Mouse (Mus musculus) telencephalon, adult 2 months (tissue): Measurements from ENCODE around the gene Mybpc1.
"Not testable (repeated sequence)": the region's sequence is repeated elsewhere in the genome, so short reads cannot be mapped to it uniquely, and the experiment has no call there.

ENCODE experiments used
- DNase-seq: peaks from one replicate; pipeline ENCODE4 v3.0.0-alpha.2; 2011; ENCODE audit warnings: low read depth, low spot score

Mybpc1 gene

DNA sequence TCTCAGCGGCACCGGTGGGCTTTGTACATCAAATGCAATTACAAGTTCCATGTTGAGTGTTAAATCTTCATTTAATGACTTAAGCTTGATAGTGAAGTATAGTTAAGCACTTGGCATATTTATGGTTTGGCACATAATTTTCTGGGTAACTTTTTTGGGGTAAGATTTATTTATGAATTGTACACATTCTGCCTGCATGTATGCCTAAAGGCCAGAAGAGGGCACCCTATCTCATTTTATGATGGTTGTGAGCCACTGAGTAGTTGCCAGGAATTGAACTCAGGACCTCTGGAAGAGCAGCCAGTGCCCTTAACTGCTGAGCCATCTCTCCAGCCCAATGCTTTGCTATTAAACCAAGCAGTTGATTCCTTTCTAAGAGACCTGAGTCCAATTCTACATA is 52.2 kb downstream of the Mybpc1 start:
- no peak for DNase-seq

DNA sequence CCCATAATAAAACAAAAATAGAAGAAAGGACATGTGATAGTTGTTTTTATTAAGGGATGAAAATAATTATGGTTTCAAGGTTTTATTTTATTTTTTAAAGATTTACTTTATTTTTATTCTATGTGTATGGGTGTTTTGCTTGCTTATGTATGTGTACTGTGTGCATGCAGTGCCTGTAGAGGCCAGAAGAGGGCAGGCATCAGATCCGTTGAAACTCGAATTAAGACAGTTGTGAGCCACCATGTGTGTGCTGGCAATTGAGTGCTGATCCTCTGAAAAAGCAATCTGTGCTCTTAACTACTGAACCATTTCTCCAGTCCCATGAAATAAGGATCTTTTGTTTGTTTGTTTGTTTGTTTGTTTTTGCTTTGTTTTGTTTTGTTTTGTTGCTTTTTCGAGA is 54.7 kb downstream of the Mybpc1 start:
- no peak for DNase-seq

DNA sequence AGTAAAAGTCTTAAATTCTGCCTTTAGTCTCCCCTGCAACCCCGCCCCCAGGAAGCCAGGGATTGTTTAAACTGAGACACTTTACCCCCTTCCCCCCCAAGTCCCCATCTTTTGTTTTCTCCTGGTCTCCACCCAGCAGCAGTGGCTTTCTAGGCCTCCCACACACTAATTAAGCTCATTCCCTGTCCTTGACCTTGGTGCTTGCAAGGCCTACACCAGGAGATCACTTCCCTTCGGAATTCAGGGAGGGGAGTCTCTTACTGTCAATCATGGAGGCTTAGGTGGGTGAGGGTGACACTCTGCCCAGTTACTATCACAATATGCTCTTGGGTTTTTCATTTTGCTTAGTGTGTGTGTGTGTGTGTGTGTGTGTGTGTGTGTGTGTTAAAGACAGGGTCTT is 57.3 kb downstream of the Mybpc1 start:
- DNase-seq, result no peak

DNA sequence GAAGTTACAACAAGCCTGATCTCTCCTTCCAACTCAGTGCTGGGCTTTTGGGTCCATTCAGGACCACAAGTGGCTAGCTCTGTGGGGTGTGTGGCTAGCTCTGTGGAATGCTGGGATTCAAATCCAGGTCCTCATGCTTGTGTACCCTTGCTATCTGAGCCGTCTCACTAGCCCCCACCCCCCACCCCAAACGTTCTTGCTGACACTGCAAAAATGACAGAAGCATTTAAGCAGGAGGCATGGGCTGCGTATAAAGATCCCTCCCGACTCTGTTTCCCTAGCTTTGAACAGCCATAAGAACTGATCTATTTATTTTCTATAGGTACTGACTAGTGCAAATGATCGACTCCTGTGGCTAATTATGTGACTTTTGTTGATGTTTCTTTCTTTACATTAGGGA is 74.3 kb downstream of the Mybpc1 start:
- no peak for DNase-seq

DNA sequence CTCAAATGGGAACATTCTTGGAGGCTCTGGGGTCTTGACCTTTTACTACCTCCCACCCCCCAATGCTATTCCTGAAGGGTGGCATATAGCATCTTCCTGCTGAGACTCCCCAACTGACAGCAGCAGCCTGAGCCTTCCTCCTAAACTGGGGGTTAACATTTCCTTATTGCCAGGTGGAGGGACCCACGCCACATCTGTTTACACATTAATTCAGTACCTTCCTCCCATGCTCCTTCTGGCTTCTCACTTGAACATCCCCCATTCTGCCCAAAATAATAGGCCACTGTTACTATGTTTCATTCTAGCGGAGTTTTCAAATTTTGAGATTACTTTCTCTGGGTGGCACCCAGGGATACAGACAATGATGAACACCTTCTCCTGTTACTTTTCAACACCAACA is 80.9 kb downstream of the Mybpc1 start:
- no peak for DNase-seq

DNA sequence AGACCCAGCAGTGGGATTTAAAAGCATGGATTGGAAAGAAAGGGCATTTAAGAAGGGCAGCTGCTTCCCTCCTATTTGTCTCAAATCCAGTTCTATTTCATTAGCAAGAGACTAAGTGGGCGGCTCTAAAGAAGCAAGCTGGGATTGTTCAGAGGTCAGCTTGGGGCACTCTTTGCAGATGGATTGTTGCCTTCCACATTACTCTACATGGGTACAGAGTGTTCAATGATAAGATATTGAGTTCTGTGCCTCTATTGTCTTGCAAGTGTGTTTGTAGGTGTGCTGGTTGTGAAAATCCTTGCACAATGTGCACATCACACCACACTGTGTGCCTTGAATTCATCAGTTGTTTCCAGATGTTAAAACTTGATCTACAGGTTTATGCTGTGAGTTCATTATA is 81.7 kb downstream of the Mybpc1 start:
- DNase-seq, result no peak

DNA sequence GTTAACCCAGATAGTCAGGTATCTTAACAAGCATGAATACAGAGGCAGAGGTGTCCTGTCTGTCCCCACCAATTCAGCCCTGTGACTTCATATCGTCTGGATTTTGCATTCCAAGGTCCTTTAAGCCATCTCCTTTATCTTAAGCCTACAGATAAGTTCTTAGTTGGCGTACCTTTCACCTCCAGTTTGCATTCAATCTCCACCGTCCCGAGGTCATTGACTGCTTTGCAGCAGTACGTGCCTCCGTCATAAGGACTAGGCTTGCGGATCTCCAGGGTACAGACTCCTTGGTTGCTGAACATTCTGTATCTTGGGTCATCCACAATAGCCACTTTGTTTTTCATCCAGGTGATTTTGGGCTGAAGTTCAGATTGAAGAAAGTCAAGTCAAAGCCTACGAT is 82.2 kb downstream of the Mybpc1 start:
- no peak for DNase-seq

DNA sequence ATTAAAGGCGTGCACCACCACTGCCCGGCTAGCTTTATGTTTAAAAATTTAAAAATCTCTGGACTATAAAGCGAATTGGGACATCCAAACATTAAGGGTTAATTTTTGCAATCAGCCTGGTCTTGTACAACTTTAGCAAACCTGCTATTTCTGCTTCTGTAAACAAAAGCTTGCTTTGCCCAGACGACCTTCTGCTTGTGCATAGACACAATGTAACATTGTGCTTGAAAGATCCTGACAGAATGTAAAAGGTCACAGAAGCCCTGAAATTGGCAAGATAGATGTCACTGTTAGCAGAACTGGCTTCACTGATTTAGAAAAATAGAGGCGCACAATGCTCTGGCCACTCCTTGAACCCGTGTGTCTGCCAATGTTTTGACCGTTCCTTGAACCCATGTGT is 89.9 kb downstream of the Mybpc1 start:
- DNase-seq, result not testable (repeated sequence)

DNA sequence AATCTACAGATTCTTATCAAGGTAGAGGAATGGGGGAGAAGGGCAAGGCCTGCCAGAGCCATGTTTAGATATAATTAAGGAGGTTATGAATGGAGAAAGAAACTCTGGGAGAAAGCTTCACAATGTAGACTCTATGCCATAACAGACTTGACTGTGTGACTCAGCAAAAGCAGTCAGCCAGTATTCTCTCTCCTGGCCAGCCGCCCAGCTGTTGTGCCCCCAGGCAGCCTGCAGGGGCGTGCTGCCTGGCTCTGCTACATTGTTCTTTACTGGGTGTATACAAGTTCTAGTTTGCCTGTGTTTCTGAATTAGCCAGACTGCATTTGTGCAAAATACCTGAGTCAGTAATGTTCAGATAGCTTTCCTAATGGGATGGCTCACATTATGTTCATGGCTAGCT is 90.5 kb downstream of the Mybpc1 start:
- no peak for DNase-seq

DNA sequence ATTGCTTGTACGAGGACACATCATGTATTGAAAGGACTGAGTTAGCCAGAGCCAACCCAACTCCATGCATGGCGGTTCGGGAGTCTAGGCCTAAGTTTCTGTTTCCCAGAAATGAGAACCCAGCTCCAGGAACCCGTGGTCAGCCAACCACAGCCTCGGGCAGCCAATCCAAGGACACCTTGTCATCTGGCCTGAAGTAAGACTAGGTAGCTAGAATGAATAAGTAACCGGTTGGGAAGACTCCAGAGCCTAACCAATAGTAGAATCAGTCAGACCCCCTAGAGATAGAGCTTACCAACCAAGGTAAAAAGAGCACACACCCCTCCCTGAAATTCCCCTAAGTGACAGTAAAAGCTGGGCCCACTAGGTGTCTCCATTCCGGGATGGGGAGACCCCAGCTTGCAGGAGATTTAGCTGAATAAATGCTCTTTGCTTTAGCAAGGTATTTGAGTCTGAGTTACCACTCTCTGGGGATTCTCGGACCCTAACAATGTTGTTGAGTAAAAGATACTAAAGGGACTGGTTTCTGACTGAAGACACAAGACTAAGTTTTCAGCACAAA is 91.3 kb downstream of the Mybpc1 start:
- DNase-seq, result no peak

DNA sequence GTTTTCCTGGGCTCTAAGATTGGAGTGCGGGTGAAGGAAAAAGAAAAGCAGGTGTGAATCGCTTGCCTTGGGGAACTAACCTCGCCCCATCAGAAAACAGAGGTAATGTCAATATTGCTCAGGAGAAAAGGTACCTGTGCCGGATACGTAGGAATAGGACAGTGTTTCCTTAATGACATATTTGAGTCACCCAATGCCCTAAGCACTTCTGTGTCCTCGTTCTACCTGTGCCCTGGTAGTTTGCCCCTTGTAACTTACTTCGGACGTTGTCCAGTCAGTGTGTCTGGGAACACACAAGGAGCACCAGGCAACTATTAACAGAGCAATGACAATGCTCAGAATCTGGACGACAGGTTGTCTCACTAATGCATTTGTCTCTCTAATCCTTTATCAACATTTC is 93.6 kb downstream of the Mybpc1 start:
- no peak for DNase-seq

DNA sequence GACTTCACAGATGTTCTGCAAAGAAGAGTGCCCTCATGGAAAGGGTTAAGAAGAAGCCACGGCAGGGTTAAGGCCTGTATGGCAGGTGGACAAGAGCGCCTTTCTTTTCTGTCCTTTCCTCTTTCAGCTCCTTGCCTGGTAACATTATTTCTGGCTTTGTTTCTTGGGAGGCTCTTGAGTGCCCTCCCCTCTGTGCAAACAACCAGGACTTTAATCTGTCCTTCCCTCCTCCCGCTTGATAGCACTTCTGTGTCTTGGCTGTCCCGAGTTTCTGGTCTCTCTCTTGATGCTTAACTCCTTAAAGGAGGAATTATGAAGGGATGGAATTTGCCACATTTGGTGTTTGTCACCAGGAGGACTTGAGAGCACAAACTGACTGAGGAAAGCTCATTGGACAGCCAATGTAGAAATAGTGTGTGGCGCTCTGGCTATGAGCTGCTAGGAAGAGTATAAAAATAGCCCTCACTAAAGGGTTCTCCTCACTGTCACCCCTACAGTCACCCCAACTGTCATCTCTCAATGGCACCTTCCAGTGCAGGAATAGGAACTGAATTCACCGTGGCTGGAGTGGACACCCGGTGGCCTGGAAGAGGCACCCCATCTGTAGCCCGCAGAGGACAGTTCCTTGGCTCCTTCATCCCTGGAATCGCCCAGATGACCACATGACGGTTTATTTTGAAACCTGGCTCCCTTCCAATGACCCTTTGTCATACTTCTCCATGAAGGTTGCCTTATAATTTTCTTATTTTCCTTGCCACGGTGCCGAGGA is 94.3 kb downstream of the Mybpc1 start:
- no peak for DNase-seq

DNA sequence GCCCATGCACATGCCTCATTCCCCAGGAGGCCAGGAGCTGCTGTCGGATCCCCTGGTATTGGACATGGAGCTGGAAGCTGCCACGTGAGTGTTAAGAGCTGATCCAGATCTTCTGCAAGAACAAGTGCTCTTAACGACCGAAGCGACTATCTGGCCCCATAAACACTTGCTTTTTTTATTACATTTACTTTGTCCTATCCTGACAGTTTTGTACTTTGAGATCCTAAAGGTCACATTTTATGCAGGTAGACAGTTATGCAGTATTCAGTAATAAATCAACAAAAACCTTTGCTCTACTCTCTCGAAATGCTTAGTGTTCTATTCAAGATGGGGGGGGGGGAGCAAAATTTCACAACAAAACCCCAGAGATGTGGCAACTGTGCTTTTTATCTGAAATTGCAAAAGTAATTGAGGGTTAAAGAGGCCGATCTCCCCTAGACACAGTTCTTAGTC is 97.2 kb downstream of the Mybpc1 start:
- no peak for DNase-seq

DNA sequence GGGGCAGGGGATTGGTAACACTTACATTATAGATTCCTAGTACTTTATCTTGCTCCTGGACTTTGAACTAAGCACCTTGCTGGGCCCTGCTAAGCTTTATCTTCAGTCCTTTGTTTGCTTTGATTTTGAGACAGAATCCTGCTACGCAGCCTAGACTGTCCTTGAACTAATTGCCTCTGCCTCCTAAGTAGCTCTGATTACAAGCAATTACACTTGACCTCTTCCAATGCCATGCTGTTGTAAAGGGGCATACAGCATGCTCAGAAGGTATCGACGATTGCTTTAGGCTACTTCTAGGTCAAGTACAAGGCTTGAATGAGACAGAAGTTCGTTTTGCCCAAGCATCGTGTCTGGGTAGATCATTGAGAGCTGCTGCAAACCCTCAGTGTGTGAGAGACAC is 99.7 kb downstream of the Mybpc1 start:
- no peak for DNase-seq

DNA sequence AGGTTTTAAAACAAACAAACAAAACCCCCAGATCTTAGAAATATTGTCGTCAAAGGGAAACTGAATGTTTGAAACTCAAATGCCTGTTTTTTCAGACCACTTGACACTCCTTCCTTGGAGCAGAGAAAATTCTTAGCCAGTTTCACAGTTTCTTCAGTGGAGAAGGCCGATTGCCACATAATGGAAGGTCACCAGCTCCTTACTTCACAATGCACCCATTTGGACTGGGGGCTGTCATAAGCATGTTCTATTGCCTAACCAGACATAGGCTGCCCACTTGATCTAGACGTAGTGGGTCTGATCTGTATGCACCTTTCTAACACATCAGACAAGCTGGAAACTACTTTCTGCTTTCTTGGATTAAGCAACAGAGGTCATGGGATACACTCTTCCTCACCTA is 100.5 kb downstream of the Mybpc1 start:
- DNase-seq, result no peak

DNA sequence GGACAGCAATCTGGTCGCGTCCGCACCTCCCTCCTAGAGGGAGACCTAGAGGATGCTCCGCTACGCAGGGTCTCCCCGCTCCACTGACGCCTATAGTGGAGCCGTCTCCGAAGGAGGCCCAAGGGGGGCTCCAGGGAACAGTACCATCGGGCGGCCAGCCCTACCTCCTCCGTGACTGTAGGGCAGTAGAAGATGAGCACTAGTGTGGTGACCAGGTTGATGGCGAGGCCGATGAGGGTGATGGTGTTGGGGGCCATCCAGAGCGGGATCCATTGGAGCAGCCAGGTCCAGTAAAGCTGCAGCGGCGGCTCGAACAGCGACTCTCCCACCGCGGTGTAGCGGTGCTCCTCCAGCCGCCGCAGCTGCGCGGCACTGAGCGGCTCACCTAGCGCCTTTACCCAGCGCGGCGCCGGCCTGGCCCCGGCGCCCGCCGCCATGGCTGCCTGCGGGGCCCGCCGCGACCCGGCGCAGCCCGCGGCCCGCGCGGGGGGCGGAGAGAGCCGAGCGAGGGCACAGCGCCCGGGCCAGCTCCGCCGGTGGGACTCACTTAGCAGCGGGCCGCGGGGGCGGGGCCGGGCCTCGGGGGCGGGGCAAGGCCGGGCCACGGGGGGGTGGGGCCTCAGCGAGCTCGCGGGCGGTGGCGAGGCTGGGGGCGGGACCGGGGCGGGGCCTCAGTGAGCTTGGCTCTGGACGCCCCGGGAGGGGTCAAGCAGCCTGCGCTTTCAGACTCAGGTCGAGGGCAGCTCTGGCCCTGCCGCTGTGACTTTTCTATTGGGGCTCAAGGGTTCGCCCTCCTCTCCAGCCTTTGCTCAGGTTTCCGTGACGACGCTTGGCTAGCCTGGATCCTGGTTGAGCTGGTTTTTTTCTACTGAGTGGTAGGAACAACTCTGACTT is 101.3 kb downstream of the Mybpc1 start, which contains the start of gene Chpt1:
Gene Chpt1 (minus strand): TSS at position 653 of the 894 bp plus-strand sequence.
- no peak for DNase-seq

DNA sequence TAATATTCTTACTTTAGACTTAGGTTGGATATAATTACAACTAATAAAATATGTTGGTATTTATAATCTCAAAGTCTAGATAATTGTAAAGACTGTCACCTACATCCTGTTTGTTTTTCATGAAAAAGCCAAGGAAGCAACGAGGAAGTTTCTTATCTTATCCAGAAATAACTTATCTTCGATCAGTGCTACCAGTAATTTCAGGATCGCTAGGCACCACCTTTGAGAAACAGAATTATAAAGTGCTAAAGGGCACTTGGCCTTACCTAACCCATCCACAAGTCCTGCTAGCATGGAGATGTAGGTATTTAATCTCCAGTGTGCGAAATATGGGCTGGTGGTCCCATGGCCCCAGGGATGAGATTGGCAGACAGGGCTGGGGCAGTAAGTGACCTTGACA is 102.0 kb downstream of the Mybpc1 start:
- DNase-seq, result no peak

DNA sequence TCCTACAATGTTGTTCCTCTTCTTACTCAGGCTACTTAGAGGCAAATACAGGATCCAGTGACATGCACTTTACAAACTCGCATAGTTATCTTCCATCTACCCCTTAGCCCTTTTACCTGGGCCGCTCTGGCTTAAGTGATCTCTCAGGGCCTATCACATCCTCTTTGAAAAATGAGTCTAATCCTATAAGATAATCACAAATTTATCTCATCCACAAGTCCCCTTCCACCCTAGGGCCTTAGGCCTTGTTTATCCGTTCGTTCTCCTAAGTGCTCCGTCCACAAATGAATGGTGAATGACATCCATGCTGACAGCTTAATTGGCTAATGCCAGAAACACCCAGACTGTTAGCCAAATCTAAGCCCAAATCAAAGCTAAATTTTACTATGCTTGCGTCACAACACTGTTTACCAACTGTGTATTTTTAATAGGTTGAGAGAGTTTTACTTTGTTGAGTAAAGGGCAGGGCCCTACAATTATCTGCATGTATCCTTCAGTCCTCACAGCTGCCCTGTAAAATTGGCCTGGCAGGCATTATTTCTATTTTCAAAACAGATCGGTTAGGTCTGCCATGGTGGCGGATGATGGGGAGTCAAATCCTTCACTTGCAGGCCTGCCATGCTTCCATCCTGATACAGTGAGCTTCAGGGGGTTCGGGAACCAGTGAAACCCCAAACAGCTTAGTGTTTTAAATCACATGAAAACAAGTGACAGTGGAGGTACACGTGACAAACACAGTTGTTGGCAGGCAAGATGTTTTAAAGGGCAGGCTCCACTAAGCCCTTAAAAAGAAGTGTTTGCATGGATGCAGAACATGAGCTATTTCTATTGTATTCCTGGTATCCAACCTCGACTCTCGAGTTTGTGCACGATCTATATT is 102.8 kb downstream of the Mybpc1 start:
- no peak for DNase-seq

DNA sequence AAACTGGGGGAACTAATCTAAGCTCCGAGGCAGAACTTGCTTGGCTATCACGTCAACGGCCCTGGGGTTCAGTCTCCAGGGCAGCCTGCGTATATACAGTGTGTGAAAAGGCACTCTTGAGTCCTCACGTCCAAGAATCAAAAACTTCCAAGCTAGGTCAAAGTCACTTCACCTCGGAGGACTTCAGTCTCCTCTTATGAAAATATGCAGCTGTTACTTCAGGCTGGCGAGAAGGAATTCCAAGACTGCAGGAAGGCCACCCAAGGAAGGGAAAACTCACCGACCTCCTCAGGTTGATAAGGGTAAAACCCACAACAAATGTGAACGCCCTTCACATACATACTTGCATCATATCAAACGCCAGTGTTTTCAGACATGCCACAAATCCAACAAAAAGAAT is 103.6 kb downstream of the Mybpc1 start:
- no peak for DNase-seq

DNA sequence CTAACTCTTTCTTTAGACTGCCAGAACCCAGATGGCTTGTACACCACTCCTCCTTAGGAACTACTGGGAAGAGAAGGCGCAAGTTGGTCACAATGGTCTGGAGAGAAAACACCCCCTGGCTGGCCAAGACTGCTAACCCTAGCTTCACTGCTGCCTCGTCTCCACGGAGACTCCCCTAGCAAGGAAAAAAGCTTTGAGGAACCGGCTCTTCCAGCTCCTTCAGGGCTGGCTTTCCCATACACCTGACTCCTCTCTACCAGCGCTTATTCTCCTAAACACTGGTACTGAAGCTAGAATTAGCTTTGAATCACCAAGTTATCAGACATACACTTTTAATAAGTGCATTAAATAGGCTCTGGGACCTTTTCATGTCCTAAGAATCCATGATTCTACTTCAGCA is 105.0 kb downstream of the Mybpc1 start:
- DNase-seq, result no peak

DNA sequence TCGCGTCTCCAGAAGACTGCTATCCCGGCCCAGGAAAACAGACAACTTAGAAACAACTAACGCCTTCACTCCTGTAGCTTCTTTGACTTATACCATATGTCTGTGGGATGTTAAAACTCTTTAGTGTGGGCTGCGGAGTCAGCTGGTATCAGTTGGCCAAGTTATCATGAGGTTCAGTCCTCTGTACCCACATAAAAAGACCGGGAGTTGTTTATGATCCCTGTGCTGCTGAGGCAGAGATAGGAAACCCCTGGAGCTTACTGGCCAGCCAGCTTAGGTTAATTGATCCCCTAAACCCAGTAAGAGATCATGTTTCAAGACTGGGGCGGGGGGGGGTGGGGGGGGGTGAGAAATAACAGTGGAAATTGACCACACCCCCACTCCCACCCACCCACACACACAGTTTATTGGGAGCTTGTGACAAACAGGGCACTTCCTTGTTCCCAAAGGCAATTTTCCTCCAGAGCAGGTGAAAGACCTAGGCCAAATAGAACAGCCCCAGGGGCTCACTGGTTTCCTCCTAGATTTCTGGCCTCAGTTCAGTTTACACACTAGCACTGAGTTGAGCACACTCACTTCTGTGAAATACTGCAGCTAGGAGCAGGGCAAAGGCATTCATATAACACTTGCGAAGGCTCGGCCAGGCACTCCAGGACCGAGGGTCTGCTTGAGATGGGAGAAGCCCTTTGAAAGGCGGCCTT is 107.9 kb downstream of the Mybpc1 start:
- DNase-seq, result no peak
